Mouse (Mus musculus) embryonic facial prominence, embryonic 15.5 days (tissue): ENCODE measurements around the gene Pdpn. TPM values are rescaled to one million over a fixed set of nuclear protein-coding genes. Genes with fewer than 3 reads are reported as not detected.
"Not testable (repeated sequence)": the region's sequence is repeated elsewhere in the genome, so short reads cannot be mapped to it uniquely, and the experiment has no call there.

ENCODE experiments used
- ATAC-seq: fragments of 200-750 bp; cut with Nextera tagmentation; 2 replicates; pipeline ENCODE4 v1.8.0; 2017; ENCODE audit warnings: low read depth, moderate TSS enrichment; ENCODE audit not compliant: insufficient number of reproducible peaks, low FRiP score, low TSS enrichment
- H3K27ac ChIP-seq: fragments of 300-500 bp; sonication (generic); replicated peaks from 2 replicates; pipeline ENCODE4 v1.5.1; 2015; ENCODE audit warnings: mild to moderate bottlenecking, inconsistent platforms
- H3K27me3 ChIP-seq: fragments of 300-500 bp; sonication (generic); 2 replicates; pipeline ENCODE4 v1.6.1; 2015; ENCODE audit warnings: inconsistent platforms
- H3K36me3 ChIP-seq: fragments of 300-500 bp; sonication (generic); 2 replicates; pipeline ENCODE4 v1.6.1; 2015; ENCODE audit warnings: mild to moderate bottlenecking, inconsistent platforms
- H3K4me1 ChIP-seq: fragments of 300-500 bp; sonication (generic); 2 replicates; pipeline ENCODE4 v1.6.1; 2015; ENCODE audit warnings: inconsistent platforms
- H3K4me2 ChIP-seq: fragments of 300-500 bp; sonication (generic); replicated peaks from 2 replicates; pipeline ENCODE4 v1.6.1; 2015; ENCODE audit warnings: mild to moderate bottlenecking, inconsistent platforms
- H3K4me3 ChIP-seq: fragments of 300-500 bp; sonication (generic); replicated peaks from 2 replicates; pipeline ENCODE4 v1.5.1; 2015; ENCODE audit warnings: mild to moderate bottlenecking, inconsistent platforms
- H3K9ac ChIP-seq: fragments of 300-500 bp; sonication (generic); 2 replicates; pipeline ENCODE4 v1.6.1; 2015; ENCODE audit warnings: inconsistent platforms
- H3K9me3 ChIP-seq: fragments of 300-500 bp; sonication (generic); replicated peaks from 2 replicates; pipeline ENCODE4 v1.6.1; 2016; ENCODE audit warnings: inconsistent platforms
- WGBS: fragments of 180-500 bp; shearing (Covaris S2); methylation state at CpG from one replicate; pipeline ENCODE4 v1.1.7; 2015; 5-methylcytosine and 5-hydroxymethylcytosine counted together
- polyA plus RNA-seq: library from polyadenylated mRNA; unstranded; fragments of >200 nt; fragmentation: Nextera tagmentation; extraction: Ambion mirVana; gene quantifications from 2 replicates; pipeline ENCODE4 v1.2.1, GENCODE M21; 2015

Gene Pdpn
- polyA plus RNA-seq = 43.8 and 45.7 TPM in 2 replicates

DNA sequence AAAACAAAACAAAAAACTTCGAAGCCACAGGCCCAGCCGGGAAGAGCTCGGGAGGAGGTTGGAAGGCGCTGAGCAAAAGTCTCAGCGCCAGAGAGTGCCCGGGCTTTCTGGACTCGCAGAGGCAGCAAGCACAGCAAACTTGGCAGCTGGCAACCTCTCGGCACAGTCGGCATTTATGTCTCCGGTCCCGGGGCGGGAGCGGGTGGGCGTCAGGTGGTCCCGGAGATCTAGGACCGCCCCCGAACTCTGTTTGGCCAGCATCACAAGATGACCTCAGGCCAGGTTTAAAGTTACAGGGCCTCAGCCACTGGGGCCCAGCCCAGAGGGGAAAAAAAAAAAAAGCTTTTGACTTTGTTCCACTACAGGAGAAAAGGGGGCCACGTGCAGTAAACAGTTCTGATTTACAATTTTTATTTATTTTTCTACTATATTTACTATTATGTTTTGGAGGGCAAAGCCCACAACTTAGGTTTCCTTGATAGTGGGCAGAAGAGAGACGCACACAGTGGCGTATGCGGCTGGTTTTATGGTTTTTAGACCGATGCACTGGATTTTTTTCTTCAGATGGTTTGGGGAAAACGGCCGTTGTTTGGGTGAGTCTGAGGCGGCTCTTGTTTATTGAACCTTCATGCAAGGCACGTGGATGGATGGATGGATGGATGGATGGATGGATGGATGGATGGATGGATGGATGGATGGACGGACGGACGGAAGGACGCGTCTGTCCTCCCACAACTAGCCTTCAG is at the start of gene Pdpn:
Gene Pdpn, minus strand, starts transcription at position 240 of the 746 bp plus-strand sequence.
- WGBS = 3% methylated on average over 31 of the region's 31 CpGs
- peak within 1 kb of the TSS; percentile 46 for H3K4me3 ChIP-seq
- H3K9ac ChIP-seq = peak within 1 kb of the TSS; percentile 35
- peaks cover 39% of the 10 kb centered on the region for H3K4me1 ChIP-seq
- no peaks in the 10 kb centered on the region for H3K27me3 ChIP-seq
- no peaks in the 10 kb centered on the region for H3K36me3 ChIP-seq
- H3K4me2 ChIP-seq = peak within 1 kb of the TSS; percentile 68
- H3K9me3 ChIP-seq = no peaks in the 10 kb centered on the region
- ATAC-seq = peak; percentile 78
- peak within 1 kb of the TSS; percentile 71 for H3K27ac ChIP-seq

DNA sequence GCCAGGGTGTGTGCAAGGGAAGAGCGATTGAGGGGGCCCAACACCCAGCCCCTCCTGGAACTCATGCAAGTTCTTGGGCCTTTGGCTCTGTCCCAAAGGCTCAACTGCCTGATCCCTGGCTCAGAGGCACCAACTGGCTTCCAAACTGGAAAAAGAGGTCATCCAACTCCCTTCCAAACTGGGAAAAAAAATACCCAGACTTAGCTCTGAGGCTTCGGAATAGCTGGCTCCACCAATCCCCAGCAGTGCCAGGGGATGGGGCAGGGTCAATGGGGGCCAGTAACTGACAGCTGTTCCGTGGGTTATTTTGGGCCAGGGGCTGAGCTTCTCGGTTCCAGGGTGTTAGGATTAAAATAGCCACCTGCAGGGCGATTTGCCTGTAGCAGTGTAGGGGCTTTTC is 49.3 kb upstream of the Pdpn start:
- Histone ChIP-seq H3K4me2 (no peak overlapping the region), H3K27ac (no peak overlapping the region), H3K4me1 (peaks cover 15% of the 10 kb centered on the region), H3K9me3 (no peaks in the 10 kb centered on the region), H3K4me3 (no peak overlapping the region), H3K9ac (no peak overlapping the region), H3K27me3 (peaks cover 55% of the 10 kb centered on the region), H3K36me3 (no peaks in the 10 kb centered on the region)
- 22% methylated on average over 5 of the region's 5 CpGs for WGBS
- ATAC-seq = no peak; the same call in 1 of the 2 replicates

DNA sequence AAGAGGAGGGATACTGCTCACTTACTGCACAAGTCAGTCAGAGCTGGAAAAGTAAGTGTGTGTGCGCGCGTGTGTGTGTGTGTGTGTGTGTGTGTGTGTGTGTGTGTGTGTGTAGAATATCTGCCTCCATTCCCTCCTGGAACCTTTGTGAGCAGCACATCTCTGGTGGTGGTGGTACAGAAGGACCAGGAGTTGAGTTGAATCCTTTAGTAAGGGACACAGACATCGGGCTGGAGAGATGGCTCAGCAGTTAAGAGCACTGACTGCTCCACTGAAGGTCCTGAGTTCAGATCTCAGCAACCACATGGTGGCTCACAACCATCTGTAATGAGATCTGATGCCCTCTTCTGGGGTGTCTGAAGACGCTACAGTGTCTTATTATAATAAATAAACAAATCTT is 46.1 kb upstream of the Pdpn start:
- Histone ChIP-seq H3K27me3 (peaks cover 33% of the 10 kb centered on the region), H3K4me1 (peaks cover 13% of the 10 kb centered on the region)
- not testable (repeated sequence) for H3K27ac ChIP-seq, H3K4me2 ChIP-seq, H3K9me3 ChIP-seq, H3K4me3 ChIP-seq, H3K9ac ChIP-seq, H3K36me3 ChIP-seq, ATAC-seq
- WGBS = 87% methylated on average over 5 of the region's 5 CpGs

- Histone ChIP-seq H3K4me3 (no peak overlapping the region), H3K27ac (no peak overlapping the region), H3K4me2 (no peak overlapping the region), H3K9me3 (no peaks in the 10 kb centered on the region), H3K4me1 (no peaks in the 10 kb centered on the region), H3K27me3 (no peaks in the 10 kb centered on the region), H3K9ac (no peak overlapping the region), H3K36me3 (no peaks in the 10 kb centered on the region)
- ATAC-seq = no peak
- WGBS = 74% methylated on average over 7 of the region's 7 CpGs
Measured at GRCm38 (mm10) chr4:143341470-143341869, 42.1 kb upstream of the Pdpn start.

GRCm38 (mm10) chr4:143339808-143340207 is 40.4 kb upstream of the Pdpn start:
- no peak overlapping the region for H3K9ac ChIP-seq
- H3K36me3 ChIP-seq = no peaks in the 10 kb centered on the region
- H3K4me3 ChIP-seq = no peak overlapping the region
- no peak overlapping the region for H3K4me2 ChIP-seq
- no peaks in the 10 kb centered on the region for H3K4me1 ChIP-seq
- 87% methylated on average over 13 of the region's 13 CpGs for WGBS
- no peak overlapping the region for H3K27ac ChIP-seq
- H3K27me3 ChIP-seq = no peaks in the 10 kb centered on the region
- no peak for ATAC-seq
- H3K9me3 ChIP-seq = no peaks in the 10 kb centered on the region

- Histone ChIP-seq H3K27ac (no peak overlapping the region), H3K4me3 (no peak overlapping the region), H3K4me1 (no peaks in the 10 kb centered on the region), H3K9ac (no peak overlapping the region), H3K27me3 (no peaks in the 10 kb centered on the region), H3K4me2 (no peak overlapping the region), H3K36me3 (no peaks in the 10 kb centered on the region), H3K9me3 (no peaks in the 10 kb centered on the region)
- ATAC-seq = no peak
- WGBS = 45% methylated on average over 2 of the region's 2 CpGs
Measured at GRCm38 (mm10) chr4:143336096-143336495, 36.7 kb upstream of the Pdpn start.

DNA sequence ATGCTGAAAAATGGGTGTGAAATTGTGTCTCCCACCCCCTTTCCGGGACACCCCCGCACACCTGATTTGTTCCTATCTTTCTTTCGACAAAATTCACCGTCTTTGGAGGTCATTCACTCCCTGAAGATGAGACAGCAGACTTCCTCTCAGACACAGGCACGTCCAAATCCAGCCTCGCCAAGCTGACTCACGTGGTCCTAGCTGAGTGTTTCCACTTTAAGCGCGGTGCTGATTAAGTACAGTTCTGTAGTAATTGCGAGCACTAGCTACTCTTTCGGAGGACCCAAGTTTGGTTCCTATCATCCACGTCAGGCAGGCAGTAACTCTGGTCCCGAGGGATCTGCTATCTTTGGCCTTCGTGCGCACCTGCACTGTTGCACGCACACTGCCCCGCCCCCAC is 35.6 kb upstream of the Pdpn start:
- no peak overlapping the region for H3K4me3 ChIP-seq
- 80% methylated on average over 17 of the region's 17 CpGs for WGBS
- H3K4me1 ChIP-seq = peaks cover 8% of the 10 kb centered on the region; the same call in 1 of the 2 replicates
- H3K4me2 ChIP-seq = no peak overlapping the region
- H3K27me3 ChIP-seq = no peaks in the 10 kb centered on the region
- H3K36me3 ChIP-seq = no peaks in the 10 kb centered on the region
- H3K9me3 ChIP-seq = no peaks in the 10 kb centered on the region
- no peak overlapping the region for H3K9ac ChIP-seq
- ATAC-seq = no peak
- H3K27ac ChIP-seq = no peak overlapping the region

GRCm38 (mm10) chr4:143334145-143334544 is 34.8 kb upstream of the Pdpn start:
- Histone ChIP-seq H3K9me3 (no peaks in the 10 kb centered on the region), H3K9ac (no peak overlapping the region), H3K4me3 (no peak overlapping the region), H3K4me2 (no peak overlapping the region), H3K36me3 (no peaks in the 10 kb centered on the region), H3K27ac (no peak overlapping the region), H3K27me3 (no peaks in the 10 kb centered on the region), H3K4me1 (peaks cover 9% of the 10 kb centered on the region; the same call in 1 of the 2 replicates)
- no peak for ATAC-seq
- WGBS = 57% methylated on average over 5 of the region's 5 CpGs

DNA sequence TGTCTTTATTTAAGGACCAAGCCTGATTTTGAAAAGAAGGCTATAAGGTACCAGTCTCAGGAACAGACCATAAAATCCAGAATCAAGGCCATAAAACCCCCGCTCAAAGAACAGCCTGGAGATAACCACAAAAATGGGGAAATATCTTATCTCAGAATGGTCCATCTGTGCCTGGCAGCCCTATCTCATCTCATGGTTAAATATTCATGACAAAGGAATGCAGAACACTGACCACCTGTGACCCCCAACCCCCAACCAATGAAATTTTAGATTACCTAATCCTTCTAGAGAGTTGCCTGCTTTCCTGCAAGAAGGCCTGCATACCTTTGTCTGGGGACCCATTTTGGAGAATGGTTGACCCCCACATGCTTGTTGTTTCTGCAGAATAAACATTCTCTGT is 32.4 kb upstream of the Pdpn start:
- no peaks in the 10 kb centered on the region for H3K27me3 ChIP-seq
- no peak overlapping the region for H3K9ac ChIP-seq
- no peaks in the 10 kb centered on the region for H3K36me3 ChIP-seq
- no peaks in the 10 kb centered on the region for H3K9me3 ChIP-seq
- H3K27ac ChIP-seq = no peak overlapping the region
- H3K4me1 ChIP-seq = peaks cover 9% of the 10 kb centered on the region; the same call in 1 of the 2 replicates
- H3K4me3 ChIP-seq = no peak overlapping the region
- WGBS = 82% methylated on average over 1 of the region's 1 CpGs
- H3K4me2 ChIP-seq = no peak overlapping the region
- no peak for ATAC-seq

- H3K27me3 ChIP-seq = no peaks in the 10 kb centered on the region
- no peaks in the 10 kb centered on the region for H3K36me3 ChIP-seq
- 6% methylated on average over 9 of the region's 9 CpGs for WGBS
- H3K9ac ChIP-seq = no peak overlapping the region
- ATAC-seq = peak; percentile 79
- 0 out of 2 replicates have a peak overlapping the region, but pooled peaks have one; percentile 25 for H3K4me2 ChIP-seq
- H3K4me3 ChIP-seq = no peak overlapping the region
- peaks cover 9% of the 10 kb centered on the region; the same call in 1 of the 2 replicates for H3K4me1 ChIP-seq
- no peaks in the 10 kb centered on the region for H3K9me3 ChIP-seq
- H3K27ac ChIP-seq = no peak overlapping the region
Measured at GRCm38 (mm10) chr4:143330566-143330965, 31.2 kb upstream of the Pdpn start.

DNA sequence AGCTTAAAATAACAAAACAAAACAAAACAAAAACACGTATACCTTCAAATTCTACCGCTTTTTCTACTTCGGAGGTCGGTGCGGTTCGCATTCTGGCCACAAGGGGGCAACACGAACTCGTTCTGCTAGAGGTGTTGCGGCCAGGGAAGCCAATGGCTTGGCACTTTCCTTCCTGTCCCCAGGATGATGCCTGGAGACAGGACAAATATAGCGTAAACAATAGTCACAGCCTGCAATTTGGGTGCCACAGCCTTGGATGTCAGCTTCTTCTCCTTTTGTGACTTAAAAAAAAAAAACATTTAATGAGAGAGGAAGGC is 26.2 kb upstream of the Pdpn start:
- Histone ChIP-seq H3K36me3 (no peaks in the 10 kb centered on the region), H3K9ac (no peak overlapping the region), H3K4me1 (peaks cover 10% of the 10 kb centered on the region; the same call in 1 of the 2 replicates), H3K9me3 (no peaks in the 10 kb centered on the region), H3K4me3 (peak overlapping the region; percentile 36), H3K4me2 (peak overlapping the region; percentile 50), H3K27me3 (no peaks in the 10 kb centered on the region), H3K27ac (no peak overlapping the region)
- 1% methylated on average over 10 of the region's 10 CpGs for WGBS
- ATAC-seq = no peak
